Mouse (Mus musculus) lung, adult 2 months (tissue): ENCODE data around the gene Hira.

Experiments used
- CTCF ChIP-seq: fragments of 200-500 bp; IDR thresholded peaks from 2 replicates; pipeline ENCODE4 v1.5.1; 2011; ENCODE audit warnings: mild to moderate bottlenecking, low read length, control low read depth; ENCODE audit not compliant: insufficient read depth
- POLR2A ChIP-seq: fragments of 200-500 bp; IDR thresholded peaks from 2 replicates; pipeline ENCODE4 v1.6.1; 2011; ENCODE audit warnings: low read depth, mild to moderate bottlenecking, control low read depth, low read length, borderline replicate concordance; ENCODE audit errors: extremely low read depth

DNA sequence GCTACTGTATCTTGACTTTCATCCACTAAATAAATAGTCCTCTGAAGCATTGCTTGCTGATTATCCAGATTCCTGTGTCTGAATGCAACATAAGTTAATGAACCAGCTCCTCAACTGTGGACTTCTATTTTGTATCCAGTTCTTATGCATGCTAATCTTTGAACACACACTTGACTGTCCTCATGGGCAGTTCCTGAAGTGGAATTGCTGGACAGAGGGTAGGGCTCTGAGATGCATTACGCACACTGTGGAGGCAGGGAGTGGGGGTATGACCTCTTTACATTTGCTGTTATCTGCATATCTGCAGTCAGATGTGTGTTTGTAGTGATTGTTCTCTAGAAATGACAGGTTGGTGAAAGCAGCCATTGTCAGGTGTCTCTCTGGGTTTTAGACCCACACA lies 51.1 kb downstream of the Hira start:
- TF ChIP-seq CTCF (no peak), POLR2A (no peak)
